Mouse (Mus musculus) liver, embryonic 16.5 days (tissue): Measurements from ENCODE around the gene Mcrip2. TPM values are rescaled to one million over a fixed set of nuclear protein-coding genes. Genes with fewer than 3 reads are reported as not detected.

Source experiments
- ATAC-seq: fragments of 200-750 bp; cut with Nextera tagmentation; 2 replicates; pipeline ENCODE4 v1.8.0; 2017; ENCODE audit warnings: low read depth, mild to moderate bottlenecking, moderate number of reproducible peaks, moderate library complexity
- H3K27ac ChIP-seq: fragments of 300-500 bp; sonication (generic); 2 replicates; pipeline ENCODE4 v1.5.1; 2014; ENCODE audit warnings: mild to moderate bottlenecking, low read length
- H3K27me3 ChIP-seq: fragments of 300-500 bp; sonication (generic); 2 replicates; pipeline ENCODE4 v1.6.1; 2014; ENCODE audit warnings: low read depth, low read length, mixed read lengths; ENCODE audit not compliant: control insufficient read depth, insufficient read depth
- H3K36me3 ChIP-seq: fragments of 300-500 bp; sonication (generic); 2 replicates; pipeline ENCODE4 v1.6.1; 2014; ENCODE audit warnings: mild to moderate bottlenecking; ENCODE audit not compliant: control insufficient read depth, insufficient read depth
- H3K4me1 ChIP-seq: fragments of 300-500 bp; sonication (generic); 2 replicates; pipeline ENCODE4 v1.6.1; 2014; ENCODE audit warnings: low read depth, low read length, mixed read lengths; ENCODE audit not compliant: control insufficient read depth
- H3K4me2 ChIP-seq: fragments of 300-500 bp; sonication (generic); 2 replicates; pipeline ENCODE4 v1.6.1; 2014; ENCODE audit warnings: low read depth, low read length, mixed read lengths
- H3K4me3 ChIP-seq: fragments of 300-500 bp; sonication (generic); 2 replicates; pipeline ENCODE4 v1.5.1; 2014; ENCODE audit warnings: low read depth, mild to moderate bottlenecking, low read length
- H3K9ac ChIP-seq: fragments of 300-500 bp; sonication (generic); 2 replicates; pipeline ENCODE4 v1.6.1; 2014; ENCODE audit warnings: low read depth, low read length
- H3K9me3 ChIP-seq: fragments of 300-500 bp; sonication (generic); replicated peaks from 2 replicates; pipeline ENCODE4 v1.6.1; 2016; ENCODE audit warnings: low read length; ENCODE audit not compliant: control insufficient read depth
- WGBS: fragments of 180-500 bp; shearing (Covaris S2); extraction: QIAGEN DNeasy Blood & Tissue Kit; methylation state at CpG from one replicate; pipeline ENCODE4 v1.1.7; 2014; ENCODE audit not compliant: insufficient replicate concordance; 5-methylcytosine and 5-hydroxymethylcytosine counted together
- polyA plus RNA-seq: library from polyadenylated mRNA; unstranded; fragments of >200 nt; fragmentation: Nextera tagmentation; extraction: Ambion mirVana; gene quantifications from 2 replicates; pipeline ENCODE4 v1.2.1, GENCODE M21; 2015

Gene Mcrip2
- 32.8 and 37.0 TPM in 2 replicates for polyA plus RNA-seq

DNA sequence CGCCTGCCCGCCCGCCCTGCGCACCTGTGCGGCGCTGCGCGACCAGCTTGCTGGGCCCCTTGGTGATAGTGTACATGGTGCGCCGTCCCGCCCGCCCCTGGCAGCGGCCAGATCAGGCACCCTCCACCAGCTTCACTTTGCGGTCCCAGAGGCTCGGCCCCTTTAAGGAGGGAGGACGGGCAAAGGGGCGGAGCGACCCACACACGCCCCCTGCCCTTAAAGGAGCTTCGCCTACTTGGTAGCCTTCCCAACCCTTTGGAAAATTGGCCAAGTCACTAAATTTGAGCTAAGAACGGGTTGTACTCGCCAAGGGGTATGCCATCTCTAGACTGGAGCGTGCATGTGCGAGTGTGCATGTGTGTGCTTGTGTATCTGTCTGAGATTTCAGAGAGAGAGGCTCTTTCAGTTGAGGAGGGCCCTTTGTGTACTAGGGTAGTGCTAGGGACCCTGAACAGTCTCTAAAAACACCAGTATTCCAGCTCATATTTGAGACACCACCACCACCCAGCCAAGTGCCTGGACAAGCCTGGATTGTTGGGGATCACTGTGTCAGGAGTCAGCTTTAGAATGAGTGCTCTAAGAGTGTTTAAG is at the start of gene Mcrip2:
Gene Mcrip2, minus strand, starts transcription at position 164 of the 591 bp plus-strand sequence.
- Histone ChIP-seq H3K36me3 (no peaks in the 10 kb centered on the region), H3K9me3 (no peaks in the 10 kb centered on the region), H3K27ac (peak within 1 kb of the TSS; percentile 65), H3K4me1 (peaks cover 20% of the 10 kb centered on the region), H3K4me2 (peak within 1 kb of the TSS; percentile 82), H3K9ac (peak within 1 kb of the TSS; percentile 70), H3K4me3 (peak within 1 kb of the TSS; percentile 71), H3K27me3 (no peaks in the 10 kb centered on the region)
- 0% methylated on average over 24 of the region's 24 CpGs for WGBS
- ATAC-seq, result peak; percentile 80

DNA sequence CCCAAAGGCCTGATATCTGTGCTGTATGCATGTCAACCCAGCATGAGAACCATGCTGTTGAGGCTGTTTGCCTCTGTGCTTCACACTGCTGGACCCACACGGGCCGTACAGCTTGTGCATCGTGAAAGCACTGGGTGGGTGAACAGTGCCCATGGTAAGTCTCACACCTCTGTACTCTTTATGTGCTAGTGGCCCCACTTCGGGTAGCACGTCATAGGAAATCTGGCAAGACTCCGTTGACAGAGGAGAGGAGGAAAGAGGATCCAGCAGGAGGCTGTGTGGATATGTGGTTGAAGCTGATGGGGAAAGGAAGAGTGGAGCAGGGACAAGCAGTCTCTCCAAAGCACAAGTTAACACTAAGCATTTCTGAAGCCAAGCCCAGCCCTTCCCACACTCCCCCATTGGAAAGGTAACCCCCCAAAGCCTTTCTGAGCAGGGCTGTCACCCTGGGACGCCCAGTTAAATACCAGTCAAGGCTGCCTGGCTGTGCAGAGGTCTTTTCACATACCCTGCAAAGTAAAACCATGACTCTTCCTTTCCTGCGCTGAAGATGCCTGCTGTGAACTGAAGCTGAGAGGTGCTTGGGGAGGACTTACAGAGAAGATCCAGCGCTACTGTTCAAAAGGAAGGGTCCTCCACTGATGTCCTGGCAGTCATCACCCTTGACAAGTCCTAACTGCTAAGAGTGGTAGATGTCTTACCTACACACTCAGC is 49.6 kb upstream of the Mcrip2 start:
- Histone ChIP-seq H3K27ac (no peak overlapping the region), H3K4me2 (peak overlapping the region; percentile 96), H3K9me3 (no peaks in the 10 kb centered on the region), H3K9ac (peak overlapping the region; percentile 88), H3K4me3 (peak overlapping the region; percentile 88), H3K36me3 (no peaks in the 10 kb centered on the region), H3K4me1 (peaks cover 45% of the 10 kb centered on the region), H3K27me3 (no peaks in the 10 kb centered on the region)
- 82% methylated on average over 9 of the region's 9 CpGs for WGBS
- ATAC-seq, result no peak

- no peak overlapping the region for H3K4me2 ChIP-seq
- WGBS, result 55% methylated on average over 8 of the region's 8 CpGs
- no peak for ATAC-seq
- H3K9me3 ChIP-seq, result no peaks in the 10 kb centered on the region
- H3K4me1 ChIP-seq, result peaks cover 46% of the 10 kb centered on the region
- H3K27me3 ChIP-seq, result no peaks in the 10 kb centered on the region
- H3K27ac ChIP-seq, result no peak overlapping the region
- no peaks in the 10 kb centered on the region for H3K36me3 ChIP-seq
- no peak overlapping the region for H3K4me3 ChIP-seq
- no peak overlapping the region for H3K9ac ChIP-seq
These were observed 48.5 kb upstream of the Mcrip2 start for GRCm38 (mm10) chr17:25916931-25917647.

DNA sequence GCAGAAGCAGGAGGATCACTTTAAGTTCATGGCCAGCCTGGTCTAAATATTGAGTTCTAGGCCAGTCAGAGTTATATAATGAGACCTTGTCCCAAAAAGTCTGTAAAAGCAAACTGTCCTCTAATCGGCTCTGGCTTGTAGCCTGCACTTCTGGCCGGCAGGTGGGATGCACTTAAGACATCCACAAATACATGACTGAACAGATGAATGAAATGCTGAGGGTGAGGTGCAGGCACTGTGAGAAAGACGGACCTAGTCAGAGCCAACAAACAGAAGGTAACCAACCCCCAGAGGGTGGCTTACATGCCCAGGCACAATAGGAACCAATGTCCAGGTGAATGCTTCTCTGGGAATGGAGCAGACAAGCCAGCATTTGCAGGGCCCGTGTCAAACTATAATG is 45.7 kb upstream of the Mcrip2 start:
- Histone ChIP-seq H3K9me3 (no peaks in the 10 kb centered on the region), H3K9ac (no peak overlapping the region), H3K27ac (no peak overlapping the region), H3K36me3 (no peaks in the 10 kb centered on the region), H3K27me3 (no peaks in the 10 kb centered on the region), H3K4me3 (no peak overlapping the region), H3K4me2 (no peak overlapping the region), H3K4me1 (peaks cover 36% of the 10 kb centered on the region)
- ATAC-seq, result no peak
- WGBS, result 51% methylated on average over 4 of the region's 4 CpGs

GRCm38 (mm10) chr17:25913877-25914275 is 45.3 kb upstream of the Mcrip2 start:
- H3K9me3 ChIP-seq, result no peaks in the 10 kb centered on the region
- no peak for ATAC-seq
- H3K4me3 ChIP-seq, result no peak overlapping the region
- no peaks in the 10 kb centered on the region for H3K36me3 ChIP-seq
- peaks cover 35% of the 10 kb centered on the region for H3K4me1 ChIP-seq
- H3K27ac ChIP-seq, result no peak overlapping the region
- no peak overlapping the region for H3K4me2 ChIP-seq
- no peak overlapping the region for H3K9ac ChIP-seq
- 9% methylated on average over 1 of the region's 1 CpGs for WGBS
- H3K27me3 ChIP-seq, result no peaks in the 10 kb centered on the region

DNA sequence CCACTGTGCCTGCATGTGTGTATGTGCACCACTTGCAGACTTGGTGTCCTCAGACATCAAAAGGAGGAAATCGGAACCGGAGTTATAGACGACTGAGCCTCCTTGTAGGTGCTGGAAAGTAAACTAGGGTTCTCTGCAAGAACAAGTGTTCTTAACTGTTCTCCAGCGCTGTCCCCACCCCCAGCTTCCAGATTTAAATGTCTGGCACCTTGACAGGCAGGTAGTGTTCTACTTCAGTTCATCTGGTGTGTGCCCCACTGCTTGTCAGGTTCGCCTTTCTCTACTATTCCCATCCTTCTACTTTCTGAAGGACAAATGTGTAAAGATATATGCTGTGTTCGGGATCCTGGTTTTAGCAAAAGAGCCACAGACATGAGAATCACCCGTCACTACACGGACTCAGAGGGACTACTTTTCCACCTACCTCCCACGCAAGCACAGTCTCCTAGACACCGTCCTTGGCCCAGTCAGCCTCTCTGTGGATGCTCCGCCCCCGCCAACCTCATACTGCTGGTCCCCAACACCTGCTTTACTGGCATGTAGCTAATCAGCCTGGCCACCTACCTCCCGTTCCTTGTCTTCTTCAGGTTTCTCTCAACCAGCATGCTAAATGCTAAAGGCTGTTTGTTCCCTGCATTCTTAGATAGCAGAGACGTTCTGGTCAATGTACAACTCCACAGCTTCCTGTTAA is 44.8 kb upstream of the Mcrip2 start:
- H3K9ac ChIP-seq, result no peak overlapping the region
- H3K9me3 ChIP-seq, result no peaks in the 10 kb centered on the region
- WGBS, result 52% methylated on average over 14 of the region's 14 CpGs
- H3K4me1 ChIP-seq, result peaks cover 29% of the 10 kb centered on the region
- no peak; the same call in 1 of the 2 replicates for ATAC-seq
- no peaks in the 10 kb centered on the region for H3K36me3 ChIP-seq
- H3K27ac ChIP-seq, result no peak overlapping the region
- no peak overlapping the region for H3K4me3 ChIP-seq
- H3K4me2 ChIP-seq, result no peak overlapping the region
- H3K27me3 ChIP-seq, result no peaks in the 10 kb centered on the region

DNA sequence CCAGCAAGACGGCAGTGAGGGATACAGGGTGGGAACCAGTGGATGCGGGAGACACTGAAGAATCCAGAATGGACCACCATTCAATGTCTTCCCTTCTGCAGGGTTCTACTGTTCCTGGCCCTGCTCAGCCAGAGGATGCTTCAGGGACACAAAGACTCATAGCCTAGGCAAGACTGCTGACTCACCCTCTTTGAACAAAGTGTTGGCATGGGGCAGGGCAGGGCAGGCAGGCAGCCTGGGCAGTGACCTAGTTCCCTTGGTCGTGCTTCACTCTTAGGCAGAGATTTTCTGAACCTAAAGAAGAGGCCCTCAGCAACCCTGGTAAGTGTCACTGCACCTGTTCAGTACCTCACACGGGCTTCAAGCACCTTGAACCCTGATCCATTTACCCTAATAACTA is 43.3 kb upstream of the Mcrip2 start:
- Histone ChIP-seq H3K27me3 (no peaks in the 10 kb centered on the region), H3K4me3 (no peak overlapping the region), H3K36me3 (no peaks in the 10 kb centered on the region), H3K4me2 (no peak overlapping the region), H3K9me3 (no peaks in the 10 kb centered on the region), H3K4me1 (peaks cover 16% of the 10 kb centered on the region), H3K9ac (no peak overlapping the region), H3K27ac (no peak overlapping the region)
- ATAC-seq, result no peak
- 64% methylated on average over 4 of the region's 4 CpGs for WGBS

DNA sequence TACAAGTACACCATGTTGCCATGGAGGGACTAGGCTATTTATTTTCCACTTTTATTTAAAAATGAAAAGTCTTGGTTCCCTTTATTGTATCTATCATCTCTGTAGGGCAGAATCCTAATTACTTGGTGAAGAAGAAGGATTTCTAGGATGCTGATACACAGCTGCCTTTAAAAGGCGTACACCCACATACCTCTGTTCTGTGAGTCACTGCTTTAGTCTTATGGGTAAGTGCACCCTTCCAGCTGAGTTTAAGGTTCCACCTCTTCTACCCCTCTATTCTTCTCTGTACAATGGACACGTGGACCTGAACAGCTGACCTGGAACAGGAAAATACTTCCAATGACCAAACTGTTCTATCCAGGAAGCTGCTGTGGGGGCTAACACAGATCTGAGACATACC is 39.1 kb upstream of the Mcrip2 start:
- Histone ChIP-seq H3K4me1 (no peaks in the 10 kb centered on the region; the same call in 1 of the 2 replicates), H3K4me3 (no peak overlapping the region), H3K9me3 (no peaks in the 10 kb centered on the region), H3K9ac (no peak overlapping the region), H3K4me2 (no peak overlapping the region), H3K36me3 (no peaks in the 10 kb centered on the region), H3K27me3 (no peaks in the 10 kb centered on the region), H3K27ac (no peak overlapping the region)
- no peak for ATAC-seq
- WGBS, result 62% methylated on average over 2 of the region's 2 CpGs
